Mouse (Mus musculus): ENCODE data around the gene Cdc42bpa.
A peak's percentile ranks its signal among the peaks of the same experiment; 100 is the strongest.

Gene Cdc42bpa

GRCm38 (mm10) chr1:180170071-180170470 lies 209.8 kb downstream of the Cdc42bpa start:
- no peak for DNase-seq

- no peak for DNase-seq
Measured at GRCm38 (mm10) chr1:180171883-180172282, 211.6 kb downstream of the Cdc42bpa start.

- no peak for DNase-seq
Measured at GRCm38 (mm10) chr1:180172600-180172999, 212.3 kb downstream of the Cdc42bpa start.

- DNase-seq = no peak
Measured at GRCm38 (mm10) chr1:180173017-180173416, 212.7 kb downstream of the Cdc42bpa start.

GRCm38 (mm10) chr1:180174718-180175117 lies 214.4 kb downstream of the Cdc42bpa start:
- no peak for DNase-seq

- no peak for DNase-seq
Measured at GRCm38 (mm10) chr1:180175167-180175566, 214.9 kb downstream of the Cdc42bpa start.

GRCm38 (mm10) chr1:180175635-180176034 lies 215.4 kb downstream of the Cdc42bpa start:
- DNase-seq = no peak

GRCm38 (mm10) chr1:180176784-180177183 lies 216.5 kb downstream of the Cdc42bpa start:
- DNase-seq = no peak

- no peak for DNase-seq
Measured at GRCm38 (mm10) chr1:180178340-180178739, 218.1 kb downstream of the Cdc42bpa start.

- no peak for DNase-seq
Measured at GRCm38 (mm10) chr1:180179100-180179499, 218.8 kb downstream of the Cdc42bpa start.

GRCm38 (mm10) chr1:180179840-180180239 lies 219.6 kb downstream of the Cdc42bpa start:
- DNase-seq = no peak

GRCm38 (mm10) chr1:180181304-180181965 lies 221.2 kb downstream of the Cdc42bpa start:
- DNase-seq = no peak

GRCm38 (mm10) chr1:180181966-180182319 lies 221.7 kb downstream of the Cdc42bpa start:
- DNase-seq = no peak

GRCm38 (mm10) chr1:180182731-180183130 lies 222.5 kb downstream of the Cdc42bpa start:
- DNase-seq = no peak

- no peak for DNase-seq
Measured at GRCm38 (mm10) chr1:180183525-180184159, 223.4 kb downstream of the Cdc42bpa start.

- peak; percentile 60 for DNase-seq
Measured at GRCm38 (mm10) chr1:180184768-180185167, 224.5 kb downstream of the Cdc42bpa start.

- DNase-seq = no peak
Measured at GRCm38 (mm10) chr1:180185877-180186276, 225.6 kb downstream of the Cdc42bpa start.

GRCm38 (mm10) chr1:180186371-180186770 lies 226.1 kb downstream of the Cdc42bpa start:
- no peak for DNase-seq

GRCm38 (mm10) chr1:180188951-180189350 lies 228.7 kb downstream of the Cdc42bpa start:
- no peak for DNase-seq

- no peak for DNase-seq
Measured at GRCm38 (mm10) chr1:180191112-180191511, 230.8 kb downstream of the Cdc42bpa start.

- DNase-seq = no peak
Measured at GRCm38 (mm10) chr1:180191651-180192220, 231.5 kb downstream of the Cdc42bpa start.

GRCm38 (mm10) chr1:180192866-180193265 lies 232.6 kb downstream of the Cdc42bpa start:
- DNase-seq = no peak

GRCm38 (mm10) chr1:180193391-180193935 lies 233.2 kb downstream of the Cdc42bpa start:
- DNase-seq = no peak

- DNase-seq = no peak
Measured at GRCm38 (mm10) chr1:180194048-180194447, 233.8 kb downstream of the Cdc42bpa start.
